Mouse (Mus musculus) gastrocnemius, postnatal 14 days (tissue): ENCODE data around the gene Ilvbl. TPM values are rescaled to one million over a fixed set of nuclear protein-coding genes. Genes with fewer than 3 reads are reported as not detected.
"Not testable (repeated sequence)": the region's sequence is repeated elsewhere in the genome, so short reads cannot be mapped to it uniquely, and the experiment has no call there.

Experiments used
- DNase-seq: peaks from one replicate; pipeline ENCODE4 v3.0.0; 2021; ENCODE audit warnings: mixed read lengths
- intact Hi-C: fragments of 180-260 bp; cut with DNase I; formaldehyde crosslinking; loops from one replicate; pipeline ENCODE4 v1.15.1; 2025; ENCODE audit warnings: low total_unique reads
- long read RNA-seq, 2 experiments: library from polyadenylated mRNA; stranded (forward); transcript quantifications; one replicate each; pipeline ENCODE4 v2.0.0; 2021
- total RNA-seq, 2 experiments: library from RNA; stranded (reverse); gene quantifications; 2 replicates each; pipeline ENCODE4 v1.2.3; 2021

Ilvbl gene
- total RNA-seq = 10 to 100 TPM; 14.7 to 16.4 TPM
- long read RNA-seq, experiment 1, transcript Ilvbl-209 (15 exons, 2,233 nt) = major isoform, 6 of 21 reads
- long read RNA-seq, experiment 1, partial matches to known transcripts = 3 of 21 reads
- long read RNA-seq, experiment 1, other reads (novel, unspliced or antisense) = 9 of 21 reads
- long read RNA-seq, experiment 2, transcript Ilvbl-209 (15 exons, 2,233 nt) = major isoform, 10 of 24 reads
- long read RNA-seq, experiment 2, transcript Ilvbl-201 (16 exons, 2,329 nt) = minor isoform, 6 of 24 reads
- long read RNA-seq, experiment 2, partial matches to known transcripts = 1 of 24 reads
- long read RNA-seq, experiment 2, other reads (novel, unspliced or antisense) = 7 of 24 reads

- intact Hi-C loops = no loop called here
- DNase-seq = peak; percentile 93
Measured at GRCm38 (mm10) chr10:78574250-78575104, at the start of gene Ilvbl. Gene Ilvbl (plus strand): TSS chr10:78574346.

GRCm38 (mm10) chr10:78525071-78525470 is 49.1 kb upstream of the Ilvbl start:
- DNase-seq, intact Hi-C loops: not testable (repeated sequence)

DNA sequence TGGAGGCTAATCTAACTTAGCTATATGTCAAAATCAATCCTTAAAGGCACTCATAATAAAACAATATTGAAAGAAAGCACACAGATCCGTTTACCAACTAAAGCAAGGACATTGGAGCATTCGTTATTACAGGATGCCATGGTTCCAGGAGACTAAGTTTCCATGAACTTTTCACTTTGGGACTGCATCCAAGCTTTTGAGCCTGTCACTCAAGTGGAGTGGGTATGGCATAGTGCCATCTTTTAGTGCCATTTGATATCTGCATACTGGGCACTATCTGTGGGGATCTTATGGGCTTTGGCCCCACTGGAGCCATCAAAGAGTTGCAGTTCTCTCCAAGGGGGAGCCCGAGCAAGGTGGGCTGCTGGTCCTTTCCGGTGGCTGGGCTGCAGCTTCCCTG is 48.6 kb upstream of the Ilvbl start:
- DNase-seq = no peak
- intact Hi-C loops = no loop called here

DNA sequence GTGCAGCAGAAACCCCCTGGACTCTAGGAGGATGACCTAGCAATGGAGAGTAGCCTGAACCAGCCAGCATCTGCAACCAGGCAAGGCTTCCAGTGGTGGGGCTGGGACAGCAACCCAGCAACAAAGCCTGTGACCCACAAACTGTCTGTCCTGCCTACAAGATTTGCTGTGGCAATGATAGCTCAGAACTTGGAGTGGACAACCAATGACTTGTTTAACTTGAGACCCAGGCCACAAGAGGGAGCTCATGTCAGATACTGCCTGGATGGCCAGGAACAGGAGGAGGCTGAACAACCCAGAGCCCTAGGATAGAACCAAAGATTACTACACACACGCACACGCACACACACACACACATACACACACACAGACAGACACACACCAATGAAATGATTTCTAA is 33.2 kb upstream of the Ilvbl start:
- peak; percentile 11 for DNase-seq

DNA sequence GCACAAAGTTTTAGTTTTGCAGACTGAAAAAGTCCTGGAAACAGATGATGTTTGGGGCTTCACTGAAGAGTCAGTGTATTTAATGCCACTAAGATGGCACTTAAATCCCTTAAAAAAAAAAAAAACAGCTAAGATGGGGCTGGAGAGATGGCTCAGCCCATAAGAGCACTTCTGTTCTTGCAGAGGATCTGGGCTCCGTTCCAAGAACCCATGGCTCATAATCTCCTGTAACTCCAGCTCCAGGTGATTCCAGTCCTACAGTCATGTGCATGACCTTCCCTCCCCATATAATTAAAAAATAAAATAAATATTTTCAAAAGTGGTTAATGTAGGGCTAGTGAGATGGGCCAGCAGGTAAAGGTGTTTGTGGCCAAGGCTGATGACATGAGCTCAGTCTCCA is 9.1 kb upstream of the Ilvbl start:
- DNase-seq = no peak
- intact Hi-C loops = no loop called here

More for the DNA sequence above, 33.2 kb upstream of the Ilvbl start:
- intact Hi-C loops = no loop called here

GRCm38 (mm10) chr10:78569191-78569590 is 5.0 kb upstream of the Ilvbl start:
- DNase-seq = no peak
- intact Hi-C loops = no loop called here

DNA sequence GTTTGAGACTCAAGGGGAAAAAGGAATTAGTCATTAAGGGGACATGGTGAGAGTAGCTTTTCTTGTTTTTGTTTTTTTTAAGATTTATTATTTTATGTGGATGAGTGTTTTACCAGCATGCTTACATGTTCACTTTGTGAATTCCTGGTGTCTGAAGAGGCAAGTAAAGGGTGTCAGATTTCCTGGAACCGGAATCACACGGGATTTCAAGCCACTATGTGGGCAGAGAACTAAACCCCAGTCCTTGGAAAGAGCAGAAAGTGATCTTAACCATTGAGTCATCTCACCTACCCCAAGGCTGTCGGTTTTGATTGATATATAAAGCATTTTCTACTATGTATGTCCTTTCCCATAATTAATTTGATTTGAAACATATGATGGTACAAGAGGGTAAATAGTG is 4.5 kb upstream of the Ilvbl start:
- intact Hi-C loops = no loop called here

DNA sequence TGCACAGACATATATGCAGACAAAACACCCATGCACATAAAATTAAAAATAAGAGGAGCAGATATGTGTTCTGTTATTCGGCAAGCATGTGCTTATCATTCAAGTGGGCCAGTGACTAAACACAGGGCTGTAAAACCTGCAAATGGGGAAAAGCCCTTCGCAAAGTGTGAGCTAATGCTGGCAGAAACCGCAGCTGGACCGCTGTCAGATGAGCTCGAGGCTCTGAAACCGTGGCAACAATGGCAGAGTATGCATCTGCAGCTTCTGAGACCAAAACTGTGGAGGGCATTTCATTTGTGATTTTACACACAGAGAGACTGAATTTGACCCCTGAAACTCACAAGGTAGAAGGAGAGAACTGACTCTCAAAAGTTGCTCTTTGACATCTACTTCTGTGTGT is 3.7 kb upstream of the Ilvbl start:
- DNase-seq = no peak
- intact Hi-C loops = no loop called here

More for the DNA sequence above, 4.5 kb upstream of the Ilvbl start:
- no peak for DNase-seq

- intact Hi-C loops = no loop called here
- no peak for DNase-seq
Measured at GRCm38 (mm10) chr10:78570897-78571296, 3.2 kb upstream of the Ilvbl start.

GRCm38 (mm10) chr10:78573226-78573625 is 920 bp upstream of the Ilvbl start:
- intact Hi-C loops = no loop called here
- DNase-seq = no peak

GRCm38 (mm10) chr10:78575105-78575632 is 1.0 kb downstream of the Ilvbl start:
- intact Hi-C loops = no loop called here

GRCm38 (mm10) chr10:78575690-78576089 is 1.5 kb downstream of the Ilvbl start:
- intact Hi-C loops = no loop called here
- DNase-seq = no peak

More at GRCm38 (mm10) chr10:78575105-78575632, 1.0 kb downstream of the Ilvbl start:
- DNase-seq = no peak

- no peak for DNase-seq
- intact Hi-C loops = no loop called here
Measured at GRCm38 (mm10) chr10:78576435-78577184, 2.5 kb downstream of the Ilvbl start.

GRCm38 (mm10) chr10:78578204-78578603 is 4.1 kb downstream of the Ilvbl start:
- intact Hi-C loops = no loop called here
- DNase-seq = no peak

DNA sequence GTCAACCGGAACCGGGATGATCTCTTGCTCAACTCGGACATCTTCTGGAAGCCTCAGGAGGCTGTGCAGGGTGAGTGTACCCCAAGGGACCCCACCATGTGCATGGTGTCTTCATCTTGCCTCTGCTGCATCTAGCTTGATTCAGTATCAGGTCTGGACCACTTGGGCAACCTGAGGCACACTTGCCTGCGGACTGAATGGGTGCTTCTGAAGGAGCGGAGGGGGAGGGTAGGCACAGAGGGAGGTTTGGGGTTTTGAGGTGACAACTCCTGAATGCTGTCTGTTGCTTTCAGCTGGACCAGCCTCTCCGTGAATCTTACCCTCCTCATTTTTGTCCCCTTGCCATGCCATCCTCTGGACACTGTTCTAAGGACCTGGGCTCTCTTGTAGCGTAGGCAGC is 7.0 kb downstream of the Ilvbl start:
- intact Hi-C loops = no loop called here
- DNase-seq = no peak

DNA sequence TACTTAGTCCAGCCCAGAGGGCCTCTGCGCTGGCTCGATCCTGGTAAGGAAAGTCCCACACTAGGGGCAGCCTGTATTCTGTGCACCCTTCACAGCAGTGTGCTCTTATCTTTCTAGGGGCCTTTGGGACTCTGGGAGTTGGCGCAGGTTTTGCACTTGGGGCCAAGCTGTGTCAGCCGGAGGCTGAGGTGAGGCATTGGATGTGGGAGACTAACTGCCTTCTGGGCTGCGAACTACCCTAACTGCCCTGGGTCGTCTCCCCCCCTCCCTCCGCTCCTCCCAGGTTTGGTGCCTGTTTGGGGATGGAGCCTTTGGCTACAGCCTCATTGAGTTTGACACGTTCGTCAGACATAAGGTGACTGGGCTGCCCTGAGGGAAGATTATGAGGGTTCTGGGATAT is 9.2 kb downstream of the Ilvbl start:
- no peak for DNase-seq
- intact Hi-C loops = no loop called here

GRCm38 (mm10) chr10:78583939-78584338 is 9.8 kb downstream of the Ilvbl start:
- no peak for DNase-seq
- intact Hi-C loops = no loop called here

DNA sequence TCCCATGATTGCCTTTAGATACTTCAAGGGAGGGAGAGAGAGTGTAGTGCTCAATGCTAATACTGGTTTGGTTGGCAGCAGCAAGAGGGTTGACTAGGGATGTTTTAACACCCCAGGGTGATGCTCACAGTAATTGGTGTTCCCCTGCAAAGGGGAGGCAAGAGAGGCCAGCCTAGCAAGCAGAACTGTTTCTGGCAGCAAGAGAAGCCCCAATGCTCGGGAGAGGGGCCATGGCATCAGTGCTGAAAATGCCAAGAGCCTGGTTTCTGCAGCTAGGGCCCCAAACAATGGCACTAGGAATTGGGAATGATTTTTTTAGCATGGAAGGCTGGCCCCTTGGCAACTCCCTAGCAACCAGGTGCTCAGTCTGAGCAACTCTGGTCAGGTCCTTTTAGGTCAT is 10.8 kb downstream of the Ilvbl start:
- no peak for DNase-seq
- intact Hi-C loops = no loop called here

DNA sequence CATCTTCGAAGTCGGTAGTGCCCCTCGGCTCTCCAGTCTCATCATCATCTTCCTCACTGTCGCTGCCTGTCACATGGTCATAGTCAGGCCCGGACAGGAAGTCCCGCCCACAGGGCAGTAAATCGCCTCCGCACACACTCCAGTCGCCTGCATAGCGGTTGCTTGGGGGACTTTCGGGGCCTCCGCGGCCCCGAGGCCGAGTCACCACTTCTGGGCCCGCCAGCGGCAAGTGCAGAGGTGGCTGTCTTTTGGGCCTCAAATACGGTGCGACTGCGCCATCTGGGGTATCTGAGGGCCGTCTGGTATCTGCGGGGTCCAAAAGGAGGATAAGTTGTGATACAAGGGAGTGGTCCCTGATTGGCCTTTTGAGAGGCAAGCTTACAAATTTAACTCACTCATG is 11.5 kb downstream of the Ilvbl start:
- intact Hi-C loops = no loop called here

GRCm38 (mm10) chr10:78586026-78586425 is 11.9 kb downstream of the Ilvbl start:
- intact Hi-C loops = no loop called here
- DNase-seq = no peak

More for the DNA sequence above, 11.5 kb downstream of the Ilvbl start:
- no peak for DNase-seq
